Mouse (Mus musculus) ES-Bruce4 (cell line): ENCODE data around the gene Lnx2.

ENCODE experiments used
- CTCF ChIP-seq: IDR thresholded peaks from one replicate; pipeline ENCODE4 v1.8.1; 2011; ENCODE audit warnings: low read depth, low read length
- POLR2A ChIP-seq: IDR thresholded peaks from one replicate; pipeline ENCODE4 v1.8.1; 2011; ENCODE audit warnings: low read length; ENCODE audit not compliant: insufficient read depth

- no peak for TF ChIP-seq POLR2A
- no peak for TF ChIP-seq CTCF
These were observed 23.8 kb upstream of the Lnx2 start for GRCm38 (mm10) chr5:147100180-147100579.
